Mouse (Mus musculus): ENCODE measurements at regions not wholly inside any gene's neighbourhood (a gene's known extent, or its start where the extent isn't known, plus 50 kb on each side); places are given as distances from the start of the nearest gene placed in this dataset.

GRCm38 (mm10) chr9:61670986-61671385, 243.4 kb downstream of the Rplp1 start:
- Histone ChIP-seq H3K36me3 (replicated peaks) (no peaks in the 10 kb centered on the region), H3K4me1 (ENCODE audit: insufficient read depth, low read depth, low read length) (no peaks in the 10 kb centered on the region), H3K4me3 (ENCODE audit: low read depth, low read length) (no peak overlapping the region), H3K9me3 (replicated peaks) (no peaks in the 10 kb centered on the region), H3K27me3 (ENCODE audit: insufficient read depth, low read length) (peaks cover 7% of the 10 kb centered on the region; the same call in 1 of the 2 replicates)
- TF ChIP-seq POLR2AphosphoS5 (IDR thresholded peaks at IDR 0.05; ENCODE audit: insufficient replicate concordance, low read depth, low read length) (no peak), GATA2 (IDR thresholded peaks at IDR 0.05; ENCODE audit: borderline replicate concordance, low read depth, low read length) (no peak), GATA1 (IDR thresholded peaks at IDR 0.05; ENCODE audit: borderline replicate concordance, low read length) (no peak), TAL1 (conservative IDR thresholded peaks at IDR 0.05; ENCODE audit: low read depth, low read length) (no peak), CTCF (IDR thresholded peaks at IDR 0.05; ENCODE audit: low read depth, low read length) (no peak)
- DNase-seq (ENCODE audit: low spot score) = no peak
- no peak for ATAC-seq (ENCODE audit: extremely low read depth, insufficient number of reproducible peaks, low FRiP score, poor library complexity, severe bottlenecking)

GRCm38 (mm10) chr9:61669729-61670520, 244.4 kb downstream of the Rplp1 start:
- peaks cover 7% of the 10 kb centered on the region for H3K27me3 ChIP-seq (ENCODE audit: insufficient read depth, low read length)
- no peaks in the 10 kb centered on the region for H3K9me3 ChIP-seq (replicated peaks)
- ATAC-seq (ENCODE audit: extremely low read depth, insufficient number of reproducible peaks, low FRiP score, poor library complexity, severe bottlenecking) (no peak), DNase-seq (ENCODE audit: low spot score) (no peak)
- no peaks in the 10 kb centered on the region for H3K36me3 ChIP-seq (replicated peaks)
- H3K4me3 ChIP-seq (ENCODE audit: low read depth, low read length) = no peak overlapping the region
- no peaks in the 10 kb centered on the region for H3K4me1 ChIP-seq (ENCODE audit: insufficient read depth, low read depth, low read length)
- no peak for TF ChIP-seq GATA2 (IDR thresholded peaks at IDR 0.05; ENCODE audit: borderline replicate concordance, low read depth, low read length)
- TF ChIP-seq GATA1 (IDR thresholded peaks at IDR 0.05; ENCODE audit: borderline replicate concordance, low read length) = no peak
- TF ChIP-seq POLR2AphosphoS5 (IDR thresholded peaks at IDR 0.05; ENCODE audit: insufficient replicate concordance, low read depth, low read length) = no peak
- TF ChIP-seq TAL1 (conservative IDR thresholded peaks at IDR 0.05; ENCODE audit: low read depth, low read length) = no peak
- TF ChIP-seq CTCF (IDR thresholded peaks at IDR 0.05; ENCODE audit: low read depth, low read length) = no peak

GRCm38 (mm10) chr9:61668723-61669122, 245.6 kb downstream of the Rplp1 start:
- no peaks in the 10 kb centered on the region for H3K36me3 ChIP-seq (replicated peaks)
- DNase-seq (ENCODE audit: low spot score) (no peak), ATAC-seq (ENCODE audit: extremely low read depth, insufficient number of reproducible peaks, low FRiP score, poor library complexity, severe bottlenecking) (no peak)
- no peak overlapping the region for H3K4me3 ChIP-seq (ENCODE audit: low read depth, low read length)
- H3K9me3 ChIP-seq (replicated peaks) = no peaks in the 10 kb centered on the region
- H3K4me1 ChIP-seq (ENCODE audit: insufficient read depth, low read depth, low read length) = no peaks in the 10 kb centered on the region
- no peak for TF ChIP-seq CTCF (IDR thresholded peaks at IDR 0.05; ENCODE audit: low read depth, low read length)
- TF ChIP-seq TAL1 (conservative IDR thresholded peaks at IDR 0.05; ENCODE audit: low read depth, low read length) = no peak
- TF ChIP-seq GATA1 (IDR thresholded peaks at IDR 0.05; ENCODE audit: borderline replicate concordance, low read length) = no peak
- TF ChIP-seq GATA2 (IDR thresholded peaks at IDR 0.05; ENCODE audit: borderline replicate concordance, low read depth, low read length) = no peak
- TF ChIP-seq POLR2AphosphoS5 (IDR thresholded peaks at IDR 0.05; ENCODE audit: insufficient replicate concordance, low read depth, low read length) = no peak
- H3K27me3 ChIP-seq (ENCODE audit: insufficient read depth, low read length) = peaks cover 7% of the 10 kb centered on the region

DNA sequence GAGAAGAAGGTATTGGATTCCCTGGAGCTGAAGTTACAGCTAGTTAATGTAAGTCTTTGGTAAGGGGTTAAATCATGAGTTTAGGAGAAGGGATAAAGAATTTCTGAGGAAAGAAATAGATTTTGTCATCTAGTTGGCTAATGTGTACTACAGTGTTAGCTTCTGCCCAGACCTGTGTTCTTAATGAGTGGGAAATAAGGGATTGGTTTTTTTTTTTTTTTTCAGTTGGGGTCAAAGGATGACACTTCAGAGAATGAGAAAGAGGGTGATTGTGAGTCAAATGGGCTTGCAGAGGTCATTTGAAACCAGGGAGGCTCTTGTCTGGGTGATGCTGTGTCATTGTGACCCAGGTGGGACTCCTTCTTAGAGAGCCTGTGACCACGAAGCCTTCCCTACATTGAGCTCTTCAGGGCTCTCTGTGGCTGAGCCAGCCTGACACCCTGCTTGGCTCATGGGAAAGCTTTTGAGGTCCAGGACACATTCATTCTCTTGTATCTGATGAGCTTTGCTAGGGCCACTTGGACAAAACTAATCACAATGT, 246.1 kb downstream of the Rplp1 start:
- ATAC-seq (ENCODE audit: extremely low read depth, insufficient number of reproducible peaks, low FRiP score, poor library complexity, severe bottlenecking) (no peak), DNase-seq (ENCODE audit: low spot score) (no peak)
- Histone ChIP-seq H3K27me3 (ENCODE audit: insufficient read depth, low read length) (peaks cover 7% of the 10 kb centered on the region), H3K4me3 (ENCODE audit: low read depth, low read length) (no peak overlapping the region), H3K9me3 (replicated peaks) (no peaks in the 10 kb centered on the region), H3K36me3 (replicated peaks) (no peaks in the 10 kb centered on the region), H3K4me1 (ENCODE audit: insufficient read depth, low read depth, low read length) (no peaks in the 10 kb centered on the region)
- TF ChIP-seq TAL1 (conservative IDR thresholded peaks at IDR 0.05; ENCODE audit: low read depth, low read length) (no peak), CTCF (IDR thresholded peaks at IDR 0.05; ENCODE audit: low read depth, low read length) (no peak), POLR2AphosphoS5 (IDR thresholded peaks at IDR 0.05; ENCODE audit: insufficient replicate concordance, low read depth, low read length) (no peak), GATA1 (IDR thresholded peaks at IDR 0.05; ENCODE audit: borderline replicate concordance, low read length) (no peak), GATA2 (IDR thresholded peaks at IDR 0.05; ENCODE audit: borderline replicate concordance, low read depth, low read length) (no peak)

DNA sequence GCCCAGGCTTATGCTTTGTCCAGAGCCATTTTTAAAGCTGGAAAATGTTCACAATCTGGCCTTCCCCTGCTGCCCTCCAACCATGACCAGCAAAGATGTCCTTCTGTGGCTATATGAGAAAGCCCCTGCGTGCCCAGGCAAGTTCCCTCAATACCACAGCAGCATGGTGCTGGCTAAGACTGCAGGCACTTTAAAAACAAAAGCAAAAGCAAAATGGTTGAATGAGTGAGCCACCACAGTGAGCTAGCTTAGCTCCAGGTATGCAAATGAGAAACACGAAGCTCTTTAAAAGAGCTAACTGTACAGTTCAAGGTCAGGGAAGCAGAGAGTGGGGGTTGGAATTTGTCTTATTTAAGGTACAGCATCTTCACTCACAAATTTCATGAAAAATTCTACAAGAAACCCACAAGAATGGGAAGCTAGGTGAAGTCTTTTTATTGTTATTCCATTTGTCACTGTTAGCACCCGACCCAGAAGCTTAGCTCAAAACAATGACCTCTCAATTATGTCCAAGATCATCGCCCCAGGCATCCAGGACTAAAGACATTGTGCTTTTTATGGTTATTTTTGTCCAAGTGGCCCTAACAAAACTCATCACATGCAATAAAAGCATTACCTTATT, 246.8 kb downstream of the Rplp1 start:
- no peak overlapping the region for H3K4me3 ChIP-seq (ENCODE audit: low read depth, low read length)
- H3K36me3 ChIP-seq (replicated peaks) = no peaks in the 10 kb centered on the region
- DNase-seq (ENCODE audit: low spot score) (no peak), ATAC-seq (ENCODE audit: extremely low read depth, insufficient number of reproducible peaks, low FRiP score, poor library complexity, severe bottlenecking) (no peak)
- TF ChIP-seq TAL1 (conservative IDR thresholded peaks at IDR 0.05; ENCODE audit: low read depth, low read length) (no peak), GATA2 (IDR thresholded peaks at IDR 0.05; ENCODE audit: borderline replicate concordance, low read depth, low read length) (no peak), POLR2AphosphoS5 (IDR thresholded peaks at IDR 0.05; ENCODE audit: insufficient replicate concordance, low read depth, low read length) (no peak), GATA1 (IDR thresholded peaks at IDR 0.05; ENCODE audit: borderline replicate concordance, low read length) (no peak), CTCF (IDR thresholded peaks at IDR 0.05; ENCODE audit: low read depth, low read length) (no peak)
- H3K9me3 ChIP-seq (replicated peaks) = no peaks in the 10 kb centered on the region
- peaks cover 7% of the 10 kb centered on the region for H3K27me3 ChIP-seq (ENCODE audit: insufficient read depth, low read length)
- no peaks in the 10 kb centered on the region for H3K4me1 ChIP-seq (ENCODE audit: insufficient read depth, low read depth, low read length)

GRCm38 (mm10) chr9:61666761-61667332, 247.5 kb downstream of the Rplp1 start:
- Histone ChIP-seq H3K9me3 (replicated peaks) (no peaks in the 10 kb centered on the region), H3K4me3 (ENCODE audit: low read depth, low read length) (no peak overlapping the region), H3K36me3 (replicated peaks) (no peaks in the 10 kb centered on the region), H3K4me1 (ENCODE audit: insufficient read depth, low read depth, low read length) (no peaks in the 10 kb centered on the region), H3K27me3 (ENCODE audit: insufficient read depth, low read length) (peaks cover 7% of the 10 kb centered on the region)
- ATAC-seq (ENCODE audit: extremely low read depth, insufficient number of reproducible peaks, low FRiP score, poor library complexity, severe bottlenecking) = no peak
- no peak for DNase-seq (ENCODE audit: low spot score)
- TF ChIP-seq POLR2AphosphoS5 (IDR thresholded peaks at IDR 0.05; ENCODE audit: insufficient replicate concordance, low read depth, low read length) (no peak), GATA1 (IDR thresholded peaks at IDR 0.05; ENCODE audit: borderline replicate concordance, low read length) (no peak), CTCF (IDR thresholded peaks at IDR 0.05; ENCODE audit: low read depth, low read length) (no peak), GATA2 (IDR thresholded peaks at IDR 0.05; ENCODE audit: borderline replicate concordance, low read depth, low read length) (no peak), TAL1 (conservative IDR thresholded peaks at IDR 0.05; ENCODE audit: low read depth, low read length) (no peak)

Data from G1E (cell line).